Mouse (Mus musculus): ENCODE data around the gene Ssna1. TPM values are rescaled to one million over a fixed set of nuclear protein-coding genes. Genes with fewer than 3 reads are reported as not detected.

Gene Ssna1
- total and polyA plus RNA-seq, 3 experiments = 51.4 to 80.6 (median 72.9) TPM

- no peak overlapping the region for H3K4me3 ChIP-seq (replicated peaks in 1 of 3; ENCODE audit: low read depth in 2 of 3, low read length in 2 of 3, poor library complexity in 1 of 3)
- dilution Hi-C loops (cut with MboI; ENCODE audit: extremely low pct_ligation_motif_present, extremely low pct_unique_long_range_greater_than_20kb, low sequenced_read_pairs) = no loop called here
- H3K9ac ChIP-seq (ENCODE audit: insufficient read depth, low read depth) = no peak overlapping the region
- H3K79me2 ChIP-seq (replicated peaks; ENCODE audit: control insufficient read depth, extremely low read depth, insufficient read depth, poor library complexity, severe bottlenecking) = no peaks in the 10 kb centered on the region
- peaks cover 0 to 8% of the 10 kb centered on the region in 2 experiments for H3K36me3 ChIP-seq (replicated peaks in 1 of 2; ENCODE audit: control insufficient read depth in 1 of 2, insufficient read depth in 1 of 2, low read length in 1 of 2)
- no peaks in the 10 kb centered on the region for H3K9me3 ChIP-seq (replicated peaks; ENCODE audit: low read length)
- peaks cover 2 to 4% of the 10 kb centered on the region in 2 experiments; a peak in 3 of 4 replicates for H3K4me1 ChIP-seq (ENCODE audit: control insufficient read depth in 1 of 2, insufficient read depth in 2 of 2)
- H3K27ac ChIP-seq (ENCODE audit: insufficient read depth, low read depth) = no peak overlapping the region
- TF ChIP-seq JUND (conservative IDR thresholded peaks at IDR 0.05; ENCODE audit: low read depth, low read length) (no peak), HCFC1 (IDR thresholded peaks at IDR 0.05; ENCODE audit: low read depth, low read length) (no peak), EP300 (IDR thresholded peaks at IDR 0.05; ENCODE audit: low read length) (no peak), UBTF (IDR thresholded peaks at IDR 0.05; ENCODE audit: low read depth, low read length) (no peak), MAX (IDR thresholded peaks at IDR 0.05; ENCODE audit: low read length) (no peak), POLR2AphosphoS2 (IDR thresholded peaks at IDR 0.05; ENCODE audit: low read depth, low read length) (no peak), USF2 (conservative IDR thresholded peaks at IDR 0.05; ENCODE audit: low read depth, low read length) (no peak), CTCF (conservative IDR thresholded peaks at IDR 0.05 in 1 of 2, IDR thresholded peaks at IDR 0.05 in 1 of 2; ENCODE audit: low read depth in 2 of 2, low read length in 2 of 2) (no peak), TCF12 (IDR thresholded peaks at IDR 0.05; ENCODE audit: low read depth, low read length) (no peak), RCOR1 (conservative IDR thresholded peaks at IDR 0.05; ENCODE audit: low read depth, low read length) (no peak), ETS1 (conservative IDR thresholded peaks at IDR 0.05; ENCODE audit: low read depth, low read length) (no peak), SMC3 (IDR thresholded peaks at IDR 0.05; ENCODE audit: low read depth, low read length) (no peak), SIN3A (IDR thresholded peaks at IDR 0.05; ENCODE audit: low read length) (no peak), KAT2A (IDR thresholded peaks at IDR 0.05; ENCODE audit: insufficient replicate concordance, low read length) (no peak), ZKSCAN1 (IDR thresholded peaks at IDR 0.05; ENCODE audit: borderline replicate concordance, low read depth, low read length) (no peak), BHLHE40 (IDR thresholded peaks at IDR 0.05; ENCODE audit: low read depth, low read length) (no peak), ELF1 (IDR thresholded peaks at IDR 0.05; ENCODE audit: low read depth, low read length) (no peak), IRF4 (IDR thresholded peaks at IDR 0.05; ENCODE audit: low read depth, low read length) (no peak)
- in situ Hi-C loops (cut with MboI; ENCODE audit: low pct_ligation_motif_present, low pct_unique_long_range_greater_than_20kb, low sequenced_read_pairs) = no loop called here
- 0 out of 2 replicates have a peak overlapping the region, but pooled peaks have one; percentile 78 for H3K4me2 ChIP-seq (ENCODE audit: insufficient read depth, low read depth, poor library complexity, severe bottlenecking)
- DNase-seq (ENCODE audit: extremely low read depth) = no peak
- peaks cover 57% of the 10 kb centered on the region for H3K27me3 ChIP-seq (replicated peaks)
Measured at GRCm38 (mm10) chr2:25291184-25292053, 19.2 kb upstream of the Ssna1 start.

GRCm38 (mm10) chr2:25290816-25291130, 18.5 kb upstream of the Ssna1 start:
- dilution Hi-C loops (cut with MboI; ENCODE audit: extremely low pct_ligation_motif_present, extremely low pct_unique_long_range_greater_than_20kb, low sequenced_read_pairs) = no loop called here
- TF ChIP-seq MAX (IDR thresholded peaks at IDR 0.05; ENCODE audit: low read length) (no peak), NRF1 (IDR thresholded peaks at IDR 0.05; ENCODE audit: low read depth, low read length) (no peak), CHD1 (IDR thresholded peaks at IDR 0.05; ENCODE audit: low read depth, low read length) (no peak), TBP (conservative IDR thresholded peaks at IDR 0.05; ENCODE audit: low read depth, low read length) (no peak), MYC (IDR thresholded peaks at IDR 0.05; ENCODE audit: low read depth, low read length) (no peak), JUND (conservative IDR thresholded peaks at IDR 0.05; ENCODE audit: low read depth, low read length) (no peak), E2F4 (IDR thresholded peaks at IDR 0.05; ENCODE audit: insufficient replicate concordance, low read depth, low read length) (no peak), SIN3A (IDR thresholded peaks at IDR 0.05; ENCODE audit: low read length) (no peak), KAT2A (IDR thresholded peaks at IDR 0.05; ENCODE audit: insufficient replicate concordance, low read length) (no peak), CTCF (conservative IDR thresholded peaks at IDR 0.05 in 1 of 2, IDR thresholded peaks at IDR 0.05 in 1 of 2; ENCODE audit: low read depth in 2 of 2, low read length in 2 of 2) (no peak), POLR2A (IDR thresholded peaks at IDR 0.05; ENCODE audit: low read depth, low read length) (no peak)
- Histone ChIP-seq H3K4me2 (ENCODE audit: insufficient read depth, low read depth, poor library complexity, severe bottlenecking) (no peak overlapping the region), H3K79me2 (replicated peaks; ENCODE audit: control insufficient read depth, extremely low read depth, insufficient read depth, poor library complexity, severe bottlenecking) (no peaks in the 10 kb centered on the region), H3K9ac (ENCODE audit: insufficient read depth, low read depth) (no peak overlapping the region), H3K36me3 (replicated peaks in 1 of 2; ENCODE audit: control insufficient read depth in 1 of 2, insufficient read depth in 1 of 2, low read length in 1 of 2) (peaks cover 6 to 14% of the 10 kb centered on the region in 2 experiments), H3K4me3 (replicated peaks in 1 of 3; ENCODE audit: low read depth in 2 of 3, low read length in 2 of 3, poor library complexity in 1 of 3) (no peak overlapping the region), H3K9me3 (replicated peaks; ENCODE audit: low read length) (no peaks in the 10 kb centered on the region), H3K27ac (ENCODE audit: insufficient read depth, low read depth) (no peak overlapping the region), H3K4me1 (ENCODE audit: control insufficient read depth in 1 of 2, insufficient read depth in 2 of 2) (peaks cover 2 to 4% of the 10 kb centered on the region in 2 experiments; a peak in 3 of 4 replicates), H3K27me3 (replicated peaks) (peaks cover 51% of the 10 kb centered on the region)
- DNase-seq (ENCODE audit: extremely low read depth) = no peak
- in situ Hi-C loops (cut with MboI; ENCODE audit: low pct_ligation_motif_present, low pct_unique_long_range_greater_than_20kb, low sequenced_read_pairs) = no loop called here

All from CH12.LX (cell line).